Mouse (Mus musculus): ENCODE data around the gene Sema3g.

GRCm38 (mm10) chr14:31268301-31269001 is 50.8 kb downstream of the Sema3g start:
- no peak for TF ChIP-seq CTCF (IDR thresholded peaks at IDR 0.05; ENCODE audit: control insufficient read depth, insufficient read depth, insufficient read length)
- no peak for TF ChIP-seq MYOG (IDR thresholded peaks at IDR 0.05; ENCODE audit: control insufficient read depth, extremely low read depth, insufficient read length)
- no peak for TF ChIP-seq MYOD1 (IDR thresholded peaks at IDR 0.05; ENCODE audit: control insufficient read depth, insufficient read length, low read depth)
